Mouse (Mus musculus) induced T-regulatory cell, adult 2 months (primary cell): Measurements from ENCODE around the gene Cog6.
A peak's percentile ranks its signal among the peaks of the same experiment; 100 is the strongest.

Experiments used
- DNase-seq: peaks from one replicate; pipeline ENCODE4 v3.0.0-alpha.2; 2012; ENCODE audit warnings: low read depth

The Cog6 gene

DNA sequence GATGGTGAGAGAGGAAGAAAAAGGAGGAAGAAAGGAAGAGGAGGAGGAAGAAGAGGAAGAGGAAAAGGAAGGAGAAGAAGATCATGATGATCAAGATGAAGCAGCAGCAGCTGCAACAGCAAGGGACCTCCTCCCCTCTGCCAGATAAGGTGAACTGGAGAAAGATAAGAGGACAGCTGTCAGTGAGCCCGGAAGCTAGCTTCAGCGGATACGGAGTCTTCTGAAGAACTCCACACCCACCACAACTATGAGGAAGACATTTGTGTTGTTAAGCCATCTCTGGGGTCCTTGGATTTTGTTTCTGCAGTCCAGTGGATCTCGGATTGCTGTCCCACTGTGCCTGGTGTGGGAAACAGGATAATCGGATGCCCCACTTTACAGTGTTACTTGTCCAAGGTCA is 15.4 kb upstream of the Cog6 start:
- peak; percentile 51 for DNase-seq

DNA sequence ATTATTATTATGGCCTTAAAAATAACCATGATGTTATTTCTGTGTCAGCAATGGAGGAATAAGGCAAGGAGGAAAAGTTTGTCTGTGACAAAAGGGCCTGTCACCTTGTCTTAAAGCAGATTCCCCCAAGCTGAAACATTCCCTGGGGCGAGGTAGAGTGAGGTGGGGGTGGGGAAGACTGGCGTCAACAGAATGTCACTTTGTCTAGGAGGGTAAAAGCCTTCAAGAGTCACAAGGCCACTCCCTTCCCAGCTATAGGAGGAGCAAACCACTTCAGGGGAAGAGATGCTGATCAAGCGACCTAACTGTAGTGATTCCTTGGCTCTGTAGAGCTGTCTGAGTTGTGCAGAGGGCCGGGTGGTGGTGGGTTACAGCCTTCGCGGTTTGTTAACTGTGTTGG is 14.5 kb upstream of the Cog6 start:
- DNase-seq = no peak

- peak; percentile 87 for DNase-seq
These were observed 12.0 kb upstream of the Cog6 start for GRCm38 (mm10) chr3:53029046-53029445.

DNA sequence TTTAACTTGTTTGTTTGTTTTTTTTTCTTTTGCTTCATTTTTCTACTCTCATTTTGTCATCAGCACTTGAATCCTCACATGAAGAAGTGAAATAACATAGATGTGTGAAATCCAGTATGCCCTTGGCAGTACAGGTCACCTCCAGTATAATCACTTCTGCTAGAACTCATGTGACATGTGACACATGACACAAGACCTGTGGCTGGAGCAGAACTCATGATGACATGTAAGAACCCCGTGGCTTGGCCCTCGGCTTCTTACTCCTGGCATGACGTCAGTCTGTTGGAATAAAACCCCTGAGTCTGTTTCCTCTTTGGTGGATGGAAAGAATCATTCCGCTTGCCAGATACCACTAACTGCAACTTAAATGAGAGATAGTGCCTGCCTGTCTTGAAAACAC is 10.3 kb upstream of the Cog6 start:
- DNase-seq = no peak

DNA sequence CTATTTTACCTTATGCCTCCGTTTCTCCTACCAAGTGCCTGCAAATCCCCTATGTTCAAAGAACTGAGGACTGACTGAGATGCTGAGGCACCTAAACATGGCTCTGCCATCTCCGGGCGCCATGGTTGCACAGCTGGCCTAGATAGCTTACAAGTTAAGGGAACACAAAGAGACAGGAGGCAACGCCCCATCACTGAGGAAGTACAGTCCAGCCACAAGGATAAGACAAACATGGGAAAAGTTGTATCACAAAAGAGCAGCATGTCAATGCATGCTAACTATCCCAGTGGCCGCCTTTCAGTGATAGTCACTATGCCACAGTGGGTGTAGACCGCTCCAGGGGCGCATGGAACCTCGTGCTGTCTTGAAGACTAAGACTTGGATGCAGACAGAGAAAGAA is 9.6 kb downstream of the Cog6 start:
- no peak for DNase-seq

- peak; percentile 70 for DNase-seq
These were observed 12.5 kb downstream of the Cog6 start for GRCm38 (mm10) chr3:53004406-53005114.

- DNase-seq = no peak
These were observed 15.0 kb downstream of the Cog6 start for GRCm38 (mm10) chr3:53002076-53002475.

DNA sequence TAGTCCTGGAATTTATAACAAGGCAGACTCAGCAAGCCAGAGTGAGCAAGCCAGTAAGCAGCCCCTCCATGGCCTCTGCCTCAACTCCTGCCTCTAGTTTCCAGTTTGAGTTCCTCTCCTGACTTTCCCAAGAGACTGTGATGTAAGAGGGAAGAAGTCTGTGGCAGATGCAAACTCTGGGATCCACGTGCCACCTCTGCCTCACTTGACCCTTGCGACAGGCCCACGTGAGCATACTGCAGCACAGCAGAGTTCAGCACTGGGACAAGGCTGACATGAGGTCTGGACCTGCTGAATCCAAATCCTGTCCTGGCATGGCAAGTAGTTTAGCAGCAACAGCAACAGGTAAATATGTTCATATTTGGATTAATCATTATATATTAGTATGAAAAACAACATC is 17.0 kb downstream of the Cog6 start:
- no peak for DNase-seq

- no peak for DNase-seq
These were observed 17.9 kb downstream of the Cog6 start for GRCm38 (mm10) chr3:52999016-52999744.

GRCm38 (mm10) chr3:52997381-52997780 is 19.7 kb downstream of the Cog6 start:
- no peak for DNase-seq

GRCm38 (mm10) chr3:52996635-52997034 is 20.4 kb downstream of the Cog6 start:
- DNase-seq = no peak

DNA sequence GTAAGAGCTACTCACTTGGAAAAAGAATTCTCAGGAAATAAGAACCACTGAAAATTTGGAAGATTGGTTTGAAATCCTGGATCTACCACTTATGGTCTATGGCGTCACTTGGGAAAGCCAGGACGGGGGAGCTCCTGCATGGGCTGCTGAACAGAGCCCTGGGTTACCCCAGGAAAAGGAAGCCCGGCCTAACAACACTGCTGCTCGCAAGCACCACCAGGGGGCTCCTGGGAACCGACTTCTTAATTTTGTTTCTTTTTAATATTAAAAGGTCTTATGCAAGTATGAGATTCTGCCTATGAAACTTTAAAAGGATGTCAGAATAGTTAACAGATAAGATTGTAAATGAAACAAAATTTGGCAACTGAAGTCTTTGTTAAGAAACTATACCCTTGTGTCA is 22.4 kb downstream of the Cog6 start:
- peak; percentile 42 for DNase-seq

DNA sequence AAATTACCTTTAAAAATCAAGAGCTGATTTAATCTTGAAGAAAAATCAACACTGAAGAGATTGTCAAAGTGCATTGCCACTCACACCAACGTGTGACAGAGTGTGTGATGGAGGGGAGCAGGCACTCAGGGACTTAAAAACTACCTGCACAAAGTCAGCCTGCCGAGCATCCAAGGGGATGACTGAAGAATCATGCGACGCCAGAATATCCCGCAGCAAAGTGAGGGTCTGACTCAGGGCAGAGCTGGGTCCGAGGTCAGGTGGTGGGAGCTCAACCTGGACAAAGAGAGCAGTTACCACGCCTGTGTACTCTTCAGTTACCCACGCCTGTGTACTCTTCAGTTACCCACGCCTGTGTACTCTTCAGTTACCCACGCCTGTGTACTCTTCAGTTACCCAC is 23.7 kb downstream of the Cog6 start:
- DNase-seq = no peak

- peak; percentile 60 for DNase-seq
These were observed 26.8 kb downstream of the Cog6 start for GRCm38 (mm10) chr3:52990041-52990737.

- peak; percentile 40 for DNase-seq
These were observed 31.5 kb downstream of the Cog6 start for GRCm38 (mm10) chr3:52985508-52985941.

DNA sequence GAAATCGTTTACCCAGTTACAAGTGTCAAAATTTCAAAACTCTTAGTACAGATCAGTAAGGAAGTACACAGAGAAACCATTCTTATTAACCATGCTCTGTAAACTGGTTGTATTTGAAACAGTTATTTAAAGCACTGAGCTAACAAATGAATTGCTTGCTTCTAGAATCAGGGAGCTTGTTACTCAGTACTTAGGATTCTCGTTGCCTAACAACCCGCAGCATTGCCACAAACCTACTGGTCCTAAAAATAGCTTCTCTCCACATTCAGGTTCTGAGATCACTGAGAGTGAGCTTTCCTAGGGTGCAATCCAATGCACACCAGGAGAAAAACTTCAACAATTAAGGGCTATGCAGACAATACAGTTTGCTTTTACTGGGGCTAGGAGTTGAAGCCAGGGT is 33.3 kb downstream of the Cog6 start:
- DNase-seq = no peak

DNA sequence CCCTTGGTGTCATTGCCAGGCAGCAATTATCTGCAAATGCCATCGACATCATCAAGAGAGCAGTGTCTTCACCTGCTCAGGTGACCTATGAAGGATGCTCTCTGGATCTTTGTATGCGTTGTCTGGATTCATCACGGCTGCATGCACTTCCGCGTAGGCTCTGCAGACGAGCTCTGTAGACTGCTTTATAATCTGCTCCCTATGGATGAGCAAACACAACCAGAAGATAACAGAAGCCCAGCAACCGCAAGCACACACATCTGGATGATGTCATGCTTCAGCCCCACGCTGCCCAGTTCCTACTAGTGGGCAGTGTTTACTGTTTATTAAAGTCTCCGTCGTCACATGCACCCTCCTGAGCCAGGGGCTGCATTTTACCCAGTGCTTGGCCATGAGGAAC is 34.0 kb downstream of the Cog6 start:
- DNase-seq = no peak

DNA sequence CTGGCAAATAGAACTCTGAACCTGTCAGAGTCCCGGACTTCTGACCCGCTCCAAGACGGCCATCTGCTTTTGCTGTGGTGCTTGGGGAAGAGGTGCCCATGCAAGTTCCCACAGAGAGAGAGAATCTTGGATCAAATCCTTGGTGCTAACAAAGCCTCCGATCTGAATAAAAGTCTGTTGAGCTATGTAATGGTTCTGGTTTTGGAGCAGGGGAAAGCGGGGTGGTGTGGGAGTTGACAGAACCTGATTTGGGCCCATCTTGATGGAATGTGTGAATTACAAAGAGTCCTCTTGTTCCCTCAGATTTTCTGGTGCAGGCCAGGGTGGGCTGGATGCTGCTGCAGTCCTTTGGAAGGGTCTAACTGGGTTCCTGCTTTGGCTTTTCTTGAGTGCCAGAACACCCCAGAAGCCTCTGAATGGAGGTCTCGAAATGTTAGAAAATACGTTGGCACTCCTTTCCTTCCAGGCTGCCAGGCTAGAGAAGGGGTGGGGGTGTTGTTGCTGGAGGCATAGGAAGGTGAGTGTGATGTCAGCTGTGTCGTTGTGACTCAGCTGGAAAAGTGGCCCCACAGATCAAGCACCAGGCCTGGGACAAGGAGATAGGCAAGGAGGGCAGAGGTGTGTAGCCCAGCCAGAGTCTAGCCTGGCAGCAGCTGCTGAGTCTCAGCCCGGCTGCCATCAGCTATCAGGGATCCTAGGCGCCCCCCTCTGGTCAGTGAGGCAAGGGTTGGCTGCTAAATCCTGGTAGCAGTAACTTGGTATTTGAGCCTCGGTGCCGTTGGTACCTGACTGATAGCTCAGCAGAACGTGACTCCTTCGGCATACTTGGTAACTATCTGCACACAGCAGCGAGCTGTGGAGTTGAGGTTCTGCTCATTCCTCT is 42.1 kb downstream of the Cog6 start:
- DNase-seq = peak; percentile 83

- DNase-seq = no peak
These were observed 44.1 kb downstream of the Cog6 start for GRCm38 (mm10) chr3:52972916-52973315.

- DNase-seq = no peak
These were observed 50.0 kb downstream of the Cog6 start for GRCm38 (mm10) chr3:52967046-52967445.

GRCm38 (mm10) chr3:52964206-52964605 is 52.8 kb downstream of the Cog6 start:
- no peak for DNase-seq

- DNase-seq = no peak
These were observed 53.6 kb downstream of the Cog6 start for GRCm38 (mm10) chr3:52963441-52963840.
